Mouse (Mus musculus) liver, embryonic 12.5 days (tissue): ENCODE results near the gene Orc5. TPM values are rescaled to one million over a fixed set of nuclear protein-coding genes. Genes with fewer than 3 reads are reported as not detected.
"Not testable (repeated sequence)": the region's sequence is repeated elsewhere in the genome, so short reads cannot be mapped to it uniquely, and the experiment has no call there.

ENCODE experiments used
- ATAC-seq: fragments of 200-750 bp; cut with Nextera tagmentation; 2 replicates; pipeline ENCODE4 v1.8.0; 2017; ENCODE audit warnings: moderate number of reproducible peaks, mild to moderate bottlenecking, moderate library complexity
- H3K27ac ChIP-seq: fragments of 300-500 bp; sonication (generic); 2 replicates; pipeline ENCODE4 v1.5.1; 2016; ENCODE audit warnings: mild to moderate bottlenecking
- H3K27me3 ChIP-seq: fragments of 300-500 bp; sonication (generic); replicated peaks from 2 replicates; pipeline ENCODE4 v1.6.1; 2016; ENCODE audit warnings: mild to moderate bottlenecking, moderate library complexity
- H3K36me3 ChIP-seq: fragments of 300-500 bp; sonication (generic); 2 replicates; pipeline ENCODE4 v1.6.1; 2016; ENCODE audit warnings: mild to moderate bottlenecking, moderate library complexity
- H3K4me1 ChIP-seq: fragments of 300-500 bp; sonication (generic); 2 replicates; pipeline ENCODE4 v1.6.1; 2016
- H3K4me2 ChIP-seq: fragments of 300-500 bp; sonication (generic); 2 replicates; pipeline ENCODE4 v1.6.1; 2016; ENCODE audit warnings: mild to moderate bottlenecking, moderate library complexity
- H3K4me3 ChIP-seq: fragments of 300-500 bp; sonication (generic); 2 replicates; pipeline ENCODE4 v1.5.1; 2016; ENCODE audit warnings: mild to moderate bottlenecking, moderate library complexity
- H3K9ac ChIP-seq: fragments of 300-500 bp; sonication (generic); 2 replicates; pipeline ENCODE4 v1.6.1; 2016; ENCODE audit warnings: mild to moderate bottlenecking, moderate library complexity
- H3K9me3 ChIP-seq: fragments of 300-500 bp; sonication (generic); replicated peaks from 2 replicates; pipeline ENCODE4 v1.6.1; 2016; ENCODE audit warnings: mild to moderate bottlenecking, moderate library complexity
- WGBS: fragments of 180-500 bp; shearing (Covaris S2); methylation state at CpG from one replicate; pipeline ENCODE4 v1.1.7; 2016; ENCODE audit not compliant: insufficient replicate concordance; 5-methylcytosine and 5-hydroxymethylcytosine counted together
- polyA plus RNA-seq: library from polyadenylated mRNA; unstranded; fragments of >200 nt; fragmentation: Nextera tagmentation; extraction: Ambion mirVana; gene quantifications from 2 replicates; pipeline ENCODE4 v1.2.1, GENCODE M21; 2016

The Orc5 gene
- polyA plus RNA-seq, 1 experiment from 2014 or later: 72.8 TPM

- H3K4me3 ChIP-seq: no peak overlapping the region
- no peak overlapping the region for H3K27ac ChIP-seq
- no peak for ATAC-seq
- peaks cover 76% of the 10 kb centered on the region for H3K36me3 ChIP-seq
- no peaks in the 10 kb centered on the region for H3K4me1 ChIP-seq
- 83% methylated on average over 2 of the region's 2 CpGs for WGBS
- no peaks in the 10 kb centered on the region for H3K27me3 ChIP-seq
- H3K4me2 ChIP-seq: no peak overlapping the region
- H3K9me3 ChIP-seq: no peaks in the 10 kb centered on the region
- H3K9ac ChIP-seq: no peak overlapping the region
Observed at GRCm38 (mm10) chr5:22519708-22520107, 30.5 kb downstream of the Orc5 start.

- peaks cover 54% of the 10 kb centered on the region for H3K36me3 ChIP-seq
- H3K4me2 ChIP-seq, H3K27ac ChIP-seq, H3K4me1 ChIP-seq, H3K27me3 ChIP-seq, ATAC-seq, H3K9ac ChIP-seq, H3K9me3 ChIP-seq, H3K4me3 ChIP-seq: not testable (repeated sequence)
- WGBS: 89% methylated on average over 4 of the region's 4 CpGs
Observed at GRCm38 (mm10) chr5:22515745-22516144, 34.5 kb downstream of the Orc5 start.

GRCm38 (mm10) chr5:22514231-22514630 lies 36.0 kb downstream of the Orc5 start:
- ATAC-seq: peak; percentile 44; the same call in 1 of the 2 replicates
- not testable (repeated sequence) for H3K9me3 ChIP-seq, H3K9ac ChIP-seq, H3K4me3 ChIP-seq, H3K27me3 ChIP-seq, H3K27ac ChIP-seq, H3K4me2 ChIP-seq, H3K4me1 ChIP-seq
- H3K36me3 ChIP-seq: peaks cover 48% of the 10 kb centered on the region
- no CpG with 5 or more reads among the region's 7 CpGs for WGBS

- H3K27me3 ChIP-seq, H3K4me2 ChIP-seq, H3K27ac ChIP-seq, H3K9me3 ChIP-seq, H3K9ac ChIP-seq, H3K4me3 ChIP-seq, H3K4me1 ChIP-seq: not testable (repeated sequence)
- ATAC-seq: 0 out of 2 replicates have a peak, but pooled peaks have one; percentile 36
- H3K36me3 ChIP-seq: peaks cover 50% of the 10 kb centered on the region
- WGBS: no CpG with 5 or more reads among the region's 5 CpGs
Observed at GRCm38 (mm10) chr5:22512579-22512978, 37.6 kb downstream of the Orc5 start.

- Histone ChIP-seq H3K9me3 (no peaks in the 10 kb centered on the region), H3K9ac (no peak overlapping the region), H3K27me3 (no peaks in the 10 kb centered on the region), H3K4me3 (no peak overlapping the region), H3K27ac (no peak overlapping the region), H3K4me1 (no peaks in the 10 kb centered on the region), H3K4me2 (no peak overlapping the region), H3K36me3 (peaks cover 52% of the 10 kb centered on the region)
- WGBS: 77% methylated on average over 8 of the region's 8 CpGs
- no peak for ATAC-seq
Observed at GRCm38 (mm10) chr5:22511824-22512223, 38.4 kb downstream of the Orc5 start.

- no peaks in the 10 kb centered on the region for H3K4me1 ChIP-seq
- no peak for ATAC-seq
- H3K9ac ChIP-seq: no peak overlapping the region
- no peak overlapping the region for H3K4me3 ChIP-seq
- H3K36me3 ChIP-seq: peaks cover 57% of the 10 kb centered on the region
- no peak overlapping the region for H3K27ac ChIP-seq
- no peaks in the 10 kb centered on the region for H3K27me3 ChIP-seq
- H3K9me3 ChIP-seq: no peaks in the 10 kb centered on the region
- WGBS: 80% methylated on average over 5 of the region's 5 CpGs
- H3K4me2 ChIP-seq: no peak overlapping the region
Observed at GRCm38 (mm10) chr5:22508560-22508959, 41.7 kb downstream of the Orc5 start.

DNA sequence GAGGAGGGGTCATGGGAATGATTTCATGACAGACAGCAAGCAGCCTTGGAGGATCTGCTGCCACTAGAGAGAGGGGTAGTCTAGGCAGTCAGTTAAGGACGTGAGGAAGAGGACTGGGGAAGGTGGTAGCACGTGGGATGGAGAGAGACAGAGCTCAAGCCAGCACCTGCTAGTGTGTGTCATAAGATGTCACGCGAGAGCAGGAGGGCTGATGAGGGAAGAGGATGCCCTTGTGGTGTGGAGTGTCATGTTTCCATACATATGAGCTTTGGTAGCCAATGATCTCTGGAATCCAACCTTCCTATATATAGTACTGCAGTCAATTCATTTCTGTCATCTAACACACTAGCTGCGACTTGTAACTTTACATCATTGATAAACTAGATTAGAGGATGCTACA lies 50.8 kb downstream of the Orc5 start:
- H3K4me1 ChIP-seq: no peaks in the 10 kb centered on the region
- H3K36me3 ChIP-seq: peaks cover 51% of the 10 kb centered on the region
- no peak overlapping the region for H3K4me3 ChIP-seq
- no peak overlapping the region for H3K9ac ChIP-seq
- no peak overlapping the region for H3K27ac ChIP-seq
- 0 out of 2 replicates have a peak, but pooled peaks have one; percentile 37 for ATAC-seq
- H3K9me3 ChIP-seq: no peaks in the 10 kb centered on the region
- H3K27me3 ChIP-seq: no peaks in the 10 kb centered on the region
- 94% methylated on average over 5 of the region's 5 CpGs for WGBS
- H3K4me2 ChIP-seq: no peak overlapping the region

GRCm38 (mm10) chr5:22491088-22491487 lies 59.1 kb downstream of the Orc5 start:
- Histone ChIP-seq H3K9ac (no peak overlapping the region), H3K27me3 (no peaks in the 10 kb centered on the region), H3K4me2 (no peak overlapping the region), H3K4me3 (no peak overlapping the region), H3K36me3 (peaks cover 46% of the 10 kb centered on the region), H3K9me3 (no peaks in the 10 kb centered on the region), H3K27ac (no peak overlapping the region), H3K4me1 (peaks cover 10% of the 10 kb centered on the region)
- no peak for ATAC-seq

GRCm38 (mm10) chr5:22489091-22489490 lies 61.1 kb downstream of the Orc5 start:
- WGBS: 59% methylated on average over 4 of the region's 4 CpGs
- no peak overlapping the region for H3K27ac ChIP-seq
- H3K9me3 ChIP-seq: no peaks in the 10 kb centered on the region
- H3K4me1 ChIP-seq: peaks cover 20% of the 10 kb centered on the region
- H3K4me2 ChIP-seq: no peak overlapping the region
- no peak overlapping the region for H3K4me3 ChIP-seq
- no peaks in the 10 kb centered on the region for H3K27me3 ChIP-seq
- H3K36me3 ChIP-seq: peaks cover 64% of the 10 kb centered on the region
- no peak for ATAC-seq
- H3K9ac ChIP-seq: no peak overlapping the region

DNA sequence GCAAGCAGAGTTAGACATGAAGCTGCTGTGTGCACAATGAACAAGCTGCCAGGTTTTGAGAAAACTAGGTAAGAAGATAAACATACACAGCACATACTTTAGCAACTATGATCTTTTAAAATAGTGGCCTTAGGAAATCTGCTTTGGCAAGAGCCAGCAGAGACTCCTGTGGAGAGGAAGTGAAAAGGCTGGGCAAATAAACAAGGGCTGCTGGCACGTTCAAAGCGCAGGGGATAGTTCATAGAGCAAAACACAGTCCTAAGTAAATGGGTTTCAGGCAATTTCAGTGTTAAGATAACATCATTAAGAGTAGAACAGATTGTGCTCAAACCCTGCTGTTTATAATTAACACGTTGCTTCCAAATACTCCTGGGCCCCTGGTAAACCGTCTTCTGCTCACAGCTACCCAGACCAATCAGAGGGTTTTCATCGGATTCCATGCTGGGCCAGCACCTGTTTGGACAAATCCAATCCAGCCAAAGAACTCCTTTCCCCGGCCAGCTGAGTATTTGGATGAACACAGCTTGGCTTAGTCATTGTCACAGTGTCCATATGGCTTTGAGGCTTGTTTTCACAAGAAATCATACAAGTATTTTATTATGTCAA lies 63.5 kb downstream of the Orc5 start:
- Histone ChIP-seq H3K4me2 (no peak overlapping the region), H3K9ac (no peak overlapping the region), H3K4me3 (no peak overlapping the region), H3K36me3 (peaks cover 70% of the 10 kb centered on the region), H3K27me3 (no peaks in the 10 kb centered on the region), H3K27ac (peak overlapping the region; percentile 64), H3K4me1 (peaks cover 20% of the 10 kb centered on the region), H3K9me3 (no peaks in the 10 kb centered on the region)
- no peak for ATAC-seq
- WGBS: 79% methylated on average over 6 of the region's 6 CpGs

DNA sequence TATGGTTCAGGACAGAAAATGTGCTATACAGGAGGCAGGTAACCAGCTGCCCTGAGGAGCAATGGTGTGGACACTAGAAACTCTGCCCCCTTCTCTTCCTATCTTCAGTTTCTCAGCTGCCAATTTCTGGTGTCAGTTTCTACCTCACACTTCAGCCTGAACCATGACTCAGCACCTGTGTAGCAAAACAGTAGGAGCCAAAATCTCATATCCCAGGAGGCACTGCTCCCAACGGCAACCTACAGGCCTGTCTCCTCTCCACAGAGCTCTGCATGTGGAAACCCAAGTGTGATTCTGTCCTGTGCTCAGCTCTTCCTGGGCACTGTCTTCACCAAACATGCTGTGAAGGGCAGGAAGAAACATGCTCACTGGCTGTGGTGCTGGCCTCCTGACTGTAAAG lies 64.5 kb downstream of the Orc5 start:
- Histone ChIP-seq H3K4me2 (no peak overlapping the region), H3K36me3 (peaks cover 61% of the 10 kb centered on the region), H3K27me3 (no peaks in the 10 kb centered on the region), H3K4me1 (peaks cover 20% of the 10 kb centered on the region), H3K4me3 (no peak overlapping the region), H3K9ac (0 out of 2 replicates have a peak overlapping the region, but pooled peaks have one; percentile 32), H3K27ac (peak overlapping the region; percentile 73), H3K9me3 (no peaks in the 10 kb centered on the region)
- ATAC-seq: peak; percentile 87
- WGBS: 39% methylated on average over 1 of the region's 1 CpGs

- Histone ChIP-seq H3K4me3 (no peak overlapping the region), H3K27me3 (no peaks in the 10 kb centered on the region), H3K36me3 (peaks cover 38% of the 10 kb centered on the region), H3K9me3 (no peaks in the 10 kb centered on the region), H3K4me2 (no peak overlapping the region), H3K9ac (no peak overlapping the region), H3K27ac (no peak overlapping the region), H3K4me1 (peaks cover 20% of the 10 kb centered on the region)
- no peak for ATAC-seq
- 89% methylated on average over 5 of the region's 5 CpGs for WGBS
Observed at GRCm38 (mm10) chr5:22482567-22482966, 67.7 kb downstream of the Orc5 start.

- H3K9ac ChIP-seq, H3K27ac ChIP-seq, H3K27me3 ChIP-seq, H3K4me3 ChIP-seq, H3K36me3 ChIP-seq, H3K9me3 ChIP-seq, H3K4me2 ChIP-seq, ATAC-seq, H3K4me1 ChIP-seq: not testable (repeated sequence)
- 80% methylated on average over 7 of the region's 11 CpGs for WGBS
Observed at GRCm38 (mm10) chr5:22472445-22472844, 77.8 kb downstream of the Orc5 start.
